Mouse (Mus musculus): ENCODE measurements around the gene Zfp653. TPM values are rescaled to one million over a fixed set of nuclear protein-coding genes. Genes with fewer than 3 reads are reported as not detected.

Gene Zfp653
- polyA plus RNA-seq, 1 experiment, result 52.0 TPM

DNA sequence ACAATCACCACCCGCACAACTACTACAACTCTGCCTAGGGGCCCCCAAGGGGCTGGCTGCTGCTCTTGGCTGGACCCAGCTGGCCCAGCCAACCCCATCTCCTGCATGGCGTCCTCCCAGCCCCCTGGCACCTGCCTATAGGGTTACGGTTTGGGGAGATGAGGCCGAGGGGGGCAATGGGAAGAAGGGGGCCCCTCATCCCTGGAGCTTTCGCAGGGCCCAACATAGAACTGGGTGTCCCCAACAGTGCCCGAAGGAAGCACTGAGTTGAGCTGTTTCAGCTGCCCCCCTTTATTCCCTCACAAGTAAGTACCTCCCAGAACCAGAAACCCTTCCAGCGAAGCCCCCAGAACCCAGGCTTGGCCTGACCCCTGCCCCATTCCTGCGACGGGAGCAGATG lies 37.0 kb upstream of the Zfp653 start:
- Histone ChIP-seq H3K27me3 (ENCODE audit: control insufficient read depth, insufficient read depth, low read length) (no peaks in the 10 kb centered on the region), H3K27ac (ENCODE audit: control insufficient read depth, insufficient read depth, low read length) (no peak overlapping the region), H3K4me3 (ENCODE audit: control insufficient read depth, insufficient read depth, low read length) (no peak overlapping the region), H3K36me3 (ENCODE audit: control insufficient read depth, insufficient read depth, low read length) (peaks cover 31% of the 10 kb centered on the region), H3K4me1 (replicated peaks; ENCODE audit: control insufficient read depth, insufficient read depth, low read length) (no peaks in the 10 kb centered on the region)
- DNase-seq, result no peak
- 93% methylated on average over 9 of the region's 9 CpGs for WGBS
- TF ChIP-seq POLR2A (IDR thresholded peaks at IDR 0.05; ENCODE audit: control insufficient read depth, extremely low read depth, insufficient read depth, low read length, poor library complexity) (no peak), CTCF (IDR thresholded peaks at IDR 0.05; ENCODE audit: borderline replicate concordance, control insufficient read depth, extremely low read depth, insufficient read depth, low read length, poor library complexity) (no peak)

DNA sequence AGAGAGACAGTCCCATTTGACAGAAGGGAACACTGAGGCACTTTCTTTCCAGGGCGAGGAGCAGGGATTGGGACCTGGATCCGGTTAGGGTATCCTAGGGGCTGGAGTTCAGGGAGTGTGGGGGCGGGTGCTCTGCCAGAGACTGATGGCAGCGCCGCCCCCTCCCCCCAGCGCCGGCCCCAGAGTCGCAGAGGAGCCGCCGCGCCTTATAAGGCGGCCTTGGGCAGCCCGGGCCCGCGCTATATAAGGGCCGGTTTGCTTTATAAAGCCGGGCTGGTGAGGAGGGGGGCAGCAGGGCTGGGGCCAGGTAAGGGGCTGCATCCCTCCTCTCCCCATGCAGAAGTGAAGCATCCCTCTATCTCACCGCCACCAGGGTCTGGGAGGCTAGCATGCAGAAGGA lies 28.7 kb upstream of the Zfp653 start:
- Histone ChIP-seq H3K27me3 (ENCODE audit: control insufficient read depth, insufficient read depth, low read length) (no peaks in the 10 kb centered on the region; the same call in 1 of the 2 replicates), H3K36me3 (ENCODE audit: control insufficient read depth, insufficient read depth, low read length) (no peaks in the 10 kb centered on the region), H3K4me3 (ENCODE audit: control insufficient read depth, insufficient read depth, low read length) (no peak overlapping the region), H3K27ac (ENCODE audit: control insufficient read depth, insufficient read depth, low read length) (no peak overlapping the region), H3K4me1 (replicated peaks; ENCODE audit: control insufficient read depth, insufficient read depth, low read length) (peaks cover 3% of the 10 kb centered on the region; the same call in 1 of the 2 replicates)
- DNase-seq, result no peak
- TF ChIP-seq CTCF (IDR thresholded peaks at IDR 0.05; ENCODE audit: borderline replicate concordance, control insufficient read depth, extremely low read depth, insufficient read depth, low read length, poor library complexity), result no peak
- no peak for TF ChIP-seq POLR2A (IDR thresholded peaks at IDR 0.05; ENCODE audit: control insufficient read depth, extremely low read depth, insufficient read depth, low read length, poor library complexity)
- 20% methylated on average over 18 of the region's 18 CpGs for WGBS

DNA sequence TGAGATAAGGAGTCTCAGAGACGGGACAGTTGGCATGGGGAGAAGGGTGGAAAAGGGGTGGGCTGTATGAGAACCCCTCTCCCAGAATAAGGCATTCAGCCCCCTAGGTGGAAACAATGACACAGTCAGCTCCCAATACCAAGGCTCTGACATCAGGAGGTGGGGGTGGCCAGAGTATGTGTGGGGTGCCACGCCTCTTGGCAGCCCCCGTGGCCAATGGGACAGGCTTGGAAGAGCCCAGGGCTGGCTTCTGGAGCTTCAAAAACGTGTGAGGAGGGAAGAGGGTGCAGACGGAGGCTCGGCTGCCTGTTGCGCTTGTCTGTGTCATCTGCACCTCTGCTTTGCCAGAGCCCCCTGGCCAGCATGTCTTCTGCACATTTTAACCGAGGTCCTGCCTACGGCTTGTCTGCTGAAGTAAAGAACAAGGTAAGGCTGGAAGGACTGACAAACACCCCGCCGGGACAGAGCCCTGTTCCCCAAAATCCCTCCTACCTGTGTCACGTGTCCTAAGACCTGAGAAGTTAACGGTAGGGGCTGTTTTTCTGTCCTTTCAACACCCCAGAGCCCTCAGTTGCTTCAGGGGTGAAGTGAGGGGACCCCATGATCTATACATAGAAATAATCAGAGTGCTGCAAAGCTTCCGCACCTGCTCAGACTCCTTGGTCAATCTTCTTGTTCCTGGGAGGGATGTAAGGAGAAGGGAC lies 28.0 kb upstream of the Zfp653 start, which contains the start of gene Cnn1:
TSS of gene Cnn1 (plus strand) at position 224 of the 704 bp plus-strand sequence.
- peaks cover 3% of the 10 kb centered on the region; the same call in 1 of the 2 replicates for H3K4me1 ChIP-seq (replicated peaks; ENCODE audit: control insufficient read depth, insufficient read depth, low read length)

DNA sequence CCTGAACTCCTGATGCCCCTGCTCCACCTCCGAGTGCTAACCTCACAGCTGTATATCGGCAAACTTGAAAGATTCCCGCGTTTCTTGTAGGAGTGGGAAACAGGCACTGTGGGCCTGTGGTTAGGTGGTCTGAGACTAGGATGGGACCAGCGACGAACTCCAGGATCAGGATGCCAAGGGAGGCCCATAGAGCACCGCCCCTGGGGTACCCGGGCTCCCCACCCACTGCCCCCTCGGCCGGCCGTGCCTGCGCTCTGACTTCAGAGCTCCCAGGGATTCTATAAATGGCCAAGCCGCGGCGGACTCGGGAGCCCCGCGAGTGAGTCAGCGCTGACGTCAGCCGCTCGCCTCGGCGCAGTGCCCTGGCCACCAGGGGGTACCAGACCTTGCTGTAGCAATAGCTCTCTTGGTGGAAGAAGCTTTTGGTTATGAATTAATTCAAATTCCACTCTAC lies 24.7 kb upstream of the Zfp653 start:
- WGBS, result 1% methylated on average over 24 of the region's 24 CpGs
- no peak overlapping the region for H3K4me3 ChIP-seq (ENCODE audit: control insufficient read depth, insufficient read depth, low read length)
- DNase-seq, result peak; percentile 81
- no peak overlapping the region for H3K27ac ChIP-seq (ENCODE audit: control insufficient read depth, insufficient read depth, low read length)
- peaks cover 3% of the 10 kb centered on the region; the same call in 1 of the 2 replicates for H3K4me1 ChIP-seq (replicated peaks; ENCODE audit: control insufficient read depth, insufficient read depth, low read length)
- no peaks in the 10 kb centered on the region; the same call in 1 of the 2 replicates for H3K27me3 ChIP-seq (ENCODE audit: control insufficient read depth, insufficient read depth, low read length)
- TF ChIP-seq CTCF (IDR thresholded peaks at IDR 0.05; ENCODE audit: borderline replicate concordance, control insufficient read depth, extremely low read depth, insufficient read depth, low read length, poor library complexity) (peak; percentile 87; the same call in 1 of the 2 replicates), POLR2A (IDR thresholded peaks at IDR 0.05; ENCODE audit: control insufficient read depth, extremely low read depth, insufficient read depth, low read length, poor library complexity) (no peak)
- H3K36me3 ChIP-seq (ENCODE audit: control insufficient read depth, insufficient read depth, low read length), result no peaks in the 10 kb centered on the region

More for the DNA sequence above, 28.0 kb upstream of the Zfp653 start, which contains the start of gene Cnn1:
- 23% methylated on average over 14 of the region's 14 CpGs for WGBS
- Histone ChIP-seq H3K27ac (ENCODE audit: control insufficient read depth, insufficient read depth, low read length) (no peak within 1 kb of the TSS), H3K36me3 (ENCODE audit: control insufficient read depth, insufficient read depth, low read length) (no peaks in the 10 kb centered on the region), H3K27me3 (ENCODE audit: control insufficient read depth, insufficient read depth, low read length) (no peaks in the 10 kb centered on the region; the same call in 1 of the 2 replicates), H3K4me3 (ENCODE audit: control insufficient read depth, insufficient read depth, low read length) (no peak within 1 kb of the TSS)
- TF ChIP-seq CTCF (IDR thresholded peaks at IDR 0.05; ENCODE audit: borderline replicate concordance, control insufficient read depth, extremely low read depth, insufficient read depth, low read length, poor library complexity) (no peak), POLR2A (IDR thresholded peaks at IDR 0.05; ENCODE audit: control insufficient read depth, extremely low read depth, insufficient read depth, low read length, poor library complexity) (no peak)
- no peak for DNase-seq

DNA sequence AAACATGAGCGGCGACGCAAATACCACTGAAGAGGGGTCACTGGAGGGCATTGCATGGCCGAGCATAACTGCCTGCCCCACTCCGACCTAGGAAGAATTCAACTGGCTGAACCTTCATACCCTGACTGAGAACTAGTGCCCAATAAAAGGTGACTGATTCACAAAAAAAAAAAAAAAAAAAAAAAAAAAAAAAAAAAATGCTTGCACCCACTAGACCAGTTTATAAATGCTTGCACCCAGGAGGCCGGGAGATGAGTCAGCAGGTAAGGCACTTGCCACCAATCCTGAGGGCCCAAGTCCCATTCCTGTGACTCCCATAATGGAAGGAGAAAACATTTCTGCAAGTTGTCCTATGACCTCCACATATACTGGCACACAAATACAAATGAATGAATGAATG lies 21.6 kb upstream of the Zfp653 start:
- 89% methylated on average over 6 of the region's 6 CpGs for WGBS
- TF ChIP-seq CTCF (IDR thresholded peaks at IDR 0.05; ENCODE audit: borderline replicate concordance, control insufficient read depth, extremely low read depth, insufficient read depth, low read length, poor library complexity) (no peak), POLR2A (IDR thresholded peaks at IDR 0.05; ENCODE audit: control insufficient read depth, extremely low read depth, insufficient read depth, low read length, poor library complexity) (no peak)

DNA sequence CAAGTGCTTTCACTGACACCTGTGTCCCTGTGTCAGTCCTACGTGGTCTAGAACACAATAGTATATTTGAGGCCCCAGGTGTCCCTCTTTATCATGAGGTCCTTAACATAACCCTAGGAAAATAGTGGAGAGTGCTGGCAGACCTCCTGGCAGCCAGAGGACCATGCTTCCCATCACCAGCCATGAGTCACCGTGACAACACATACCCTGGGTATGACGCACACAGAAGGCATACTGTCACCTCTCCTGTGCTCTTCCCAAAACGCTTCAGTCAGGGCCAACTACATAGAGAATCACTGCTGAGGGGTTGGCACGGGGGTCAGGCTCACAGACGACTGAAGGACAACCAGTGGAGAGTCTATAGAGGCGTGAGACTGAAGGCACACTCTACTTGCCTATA lies 18.8 kb upstream of the Zfp653 start:
- Histone ChIP-seq H3K36me3 (ENCODE audit: control insufficient read depth, insufficient read depth, low read length) (no peaks in the 10 kb centered on the region), H3K27ac (ENCODE audit: control insufficient read depth, insufficient read depth, low read length) (no peak overlapping the region), H3K4me1 (replicated peaks; ENCODE audit: control insufficient read depth, insufficient read depth, low read length) (peaks cover 5% of the 10 kb centered on the region), H3K27me3 (ENCODE audit: control insufficient read depth, insufficient read depth, low read length) (no peaks in the 10 kb centered on the region), H3K4me3 (ENCODE audit: control insufficient read depth, insufficient read depth, low read length) (no peak overlapping the region)
- no peak for DNase-seq
- 91% methylated on average over 7 of the region's 7 CpGs for WGBS
- TF ChIP-seq CTCF (IDR thresholded peaks at IDR 0.05; ENCODE audit: borderline replicate concordance, control insufficient read depth, extremely low read depth, insufficient read depth, low read length, poor library complexity), result no peak
- TF ChIP-seq POLR2A (IDR thresholded peaks at IDR 0.05; ENCODE audit: control insufficient read depth, extremely low read depth, insufficient read depth, low read length, poor library complexity), result no peak

More for the DNA sequence above, 21.6 kb upstream of the Zfp653 start:
- DNase-seq, result no peak
- H3K4me1 ChIP-seq (replicated peaks; ENCODE audit: control insufficient read depth, insufficient read depth, low read length), result peaks cover 3% of the 10 kb centered on the region; the same call in 1 of the 2 replicates
- H3K27ac ChIP-seq (ENCODE audit: control insufficient read depth, insufficient read depth, low read length), result no peak overlapping the region
- H3K36me3 ChIP-seq (ENCODE audit: control insufficient read depth, insufficient read depth, low read length), result no peaks in the 10 kb centered on the region
- H3K27me3 ChIP-seq (ENCODE audit: control insufficient read depth, insufficient read depth, low read length), result no peaks in the 10 kb centered on the region
- no peak overlapping the region for H3K4me3 ChIP-seq (ENCODE audit: control insufficient read depth, insufficient read depth, low read length)

Data from thymus, adult 2 months (tissue).